Comparison of ENCODE assay signal across 8 mouse cellular contexts in genomic region chr19:45220593-45221457, GRCm38 (mm10). TPM values are rescaled to one million over a fixed set of nuclear protein-coding genes. Genes with fewer than 3 reads are reported as not detected.
DNase-seq lines count a peak whose midpoint lies in the region; ATAC-seq and TF ChIP-seq lines count a peak whose summit lies in the region.

No protein-coding gene starts in this region.

- ATAC-seq in intestine, postnatal 0 days: peak; percentile 47
- peak; percentile 65 for ATAC-seq in midbrain, embryonic 12.5 days (ENCODE audit: low FRiP score, low read depth)

- H3K4me1 ChIP-seq in intestine, postnatal 0 days (replicated peaks; ENCODE audit: control insufficient read depth, insufficient read depth, low read length): no peaks in the 10 kb centered on the region
- peaks cover 34% of the 10 kb centered on the region for H3K4me1 ChIP-seq in limb, embryonic 10.5 days
- peaks cover 11% of the 10 kb centered on the region for H3K4me1 ChIP-seq in midbrain, embryonic 12.5 days
- H3K4me1 ChIP-seq in spleen, adult 2 months (ENCODE audit: control insufficient read depth, insufficient read depth, insufficient read length): no peaks in the 10 kb centered on the region; the same call in 1 of the 2 replicates

- H3K27me3 ChIP-seq in intestine, postnatal 0 days (replicated peaks; ENCODE audit: control insufficient read depth, insufficient read depth, low read length): peaks cover 55% of the 10 kb centered on the region
- peaks cover 73% of the 10 kb centered on the region for H3K27me3 ChIP-seq in limb, embryonic 10.5 days (ENCODE audit: low read depth, poor library complexity, severe bottlenecking)
- H3K27me3 ChIP-seq in midbrain, embryonic 12.5 days: peaks cover 84% of the 10 kb centered on the region
- peaks cover 18% of the 10 kb centered on the region for H3K27me3 ChIP-seq in spleen, adult 2 months (ENCODE audit: control insufficient read depth, insufficient read depth, low read length)

- H3K36me3 ChIP-seq in intestine, postnatal 0 days (ENCODE audit: control insufficient read depth, insufficient read depth): no peaks in the 10 kb centered on the region
- no peaks in the 10 kb centered on the region for H3K36me3 ChIP-seq in limb, embryonic 10.5 days
- H3K36me3 ChIP-seq in midbrain, embryonic 12.5 days: no peaks in the 10 kb centered on the region
- H3K36me3 ChIP-seq in spleen, adult 2 months (ENCODE audit: control insufficient read depth, insufficient read depth, low read length): no peaks in the 10 kb centered on the region

- TF ChIP-seq POLR2A in spleen, adult 2 months (IDR thresholded peaks at IDR 0.05; ENCODE audit: low read depth, low read length): no peak

- TF ChIP-seq CTCF in intestine, postnatal 0 days (IDR thresholded peaks at IDR 0.05; ENCODE audit: low read depth): peak; percentile 95
- peak; percentile 96; the same call in 1 of the 2 replicates for TF ChIP-seq CTCF in spleen, adult 2 months (IDR thresholded peaks at IDR 0.05; ENCODE audit: extremely low read depth, insufficient read depth, insufficient read length, insufficient replicate concordance)

- H3K9me3 ChIP-seq in intestine, postnatal 0 days (ENCODE audit: control insufficient read depth): no peaks in the 10 kb centered on the region
- H3K9me3 ChIP-seq in limb, embryonic 10.5 days (replicated peaks): no peaks in the 10 kb centered on the region
- no peaks in the 10 kb centered on the region for H3K9me3 ChIP-seq in midbrain, embryonic 12.5 days

- no peak overlapping the region for H3K9ac ChIP-seq in intestine, postnatal 0 days (ENCODE audit: low read depth, low read length)
- H3K9ac ChIP-seq in midbrain, embryonic 12.5 days (replicated peaks): no peak overlapping the region; the same call in 1 of the 2 replicates

- intact Hi-C loops in gastrocnemius, postnatal 36 days (cut with DNase I): loop anchor here (2.0 to 5.0 kb wide), 5 partner anchors 61 to 526 kb away; partner anchors contain the start of gene Npm3

- H3K4me3 ChIP-seq in intestine, postnatal 0 days (ENCODE audit: low read depth, low read length): peak overlapping the region; percentile 24
- H3K4me3 ChIP-seq in limb, embryonic 10.5 days: peak overlapping the region; percentile 45
- peak overlapping the region; percentile 26 for H3K4me3 ChIP-seq in midbrain, embryonic 12.5 days
- H3K4me3 ChIP-seq in spleen, adult 2 months (ENCODE audit: extremely low read depth, insufficient read depth, insufficient read length): no peak overlapping the region

- H3K27ac ChIP-seq in intestine, postnatal 0 days (ENCODE audit: low read depth, low read length): no peak overlapping the region
- H3K27ac ChIP-seq in limb, embryonic 10.5 days: peak overlapping the region; percentile 37; the same call in 1 of the 2 replicates
- no peak overlapping the region for H3K27ac ChIP-seq in midbrain, embryonic 12.5 days (replicated peaks)
- H3K27ac ChIP-seq in spleen, adult 2 months (ENCODE audit: insufficient read depth, low read length): no peak overlapping the region

- H3K4me2 ChIP-seq in intestine, postnatal 0 days (replicated peaks; ENCODE audit: low read depth): peak overlapping the region; percentile 61
- H3K4me2 ChIP-seq in midbrain, embryonic 12.5 days (replicated peaks): peak overlapping the region; percentile 48

- WGBS in intestine, postnatal 0 days: 1% methylated on average over 29 of the region's 29 CpGs
- 2% methylated on average over 29 of the region's 29 CpGs for WGBS in limb, embryonic 10.5 days
- 3% methylated on average over 29 of the region's 29 CpGs for WGBS in midbrain, embryonic 12.5 days
- WGBS in spleen, adult 2 months: under 1% methylated on average over 29 of the region's 29 CpGs

- DNase-seq in A20 (ENCODE audit: low read depth, low spot score): peak; percentile 87
- peak; percentile 32 for DNase-seq in adrenal gland, adult 8-10 months
- peak; percentile 85 for DNase-seq in embryo, embryonic 11.5 days (ENCODE audit: low read depth, low spot score)
- DNase-seq in gastrocnemius, postnatal 36 days: peak; percentile 64 to 69
- peak; percentile 91 for DNase-seq in limb, embryonic 10.5 days (ENCODE audit: low spot score)
- DNase-seq in spleen, adult 2 months (ENCODE audit: low read depth in 1 of 2, low spot score in 2 of 2): peak; percentile 65 to 69

RNA-seq across cellular contexts. Expression of gene Lbx1, which starts 14.8 kb away (rescaled TPM):
- not detected for total RNA-seq in adrenal gland, adult 8-10 months (2022)
- 10 to 100 TPM; 48.9 to 50.8 TPM for total RNA-seq in gastrocnemius, postnatal 36 days (2021)
- polyA plus RNA-seq in intestine, postnatal 0 days (2015; fragmentation: Nextera tagmentation; extraction: Ambion mirVana): not detected in 2 replicates
- polyA plus RNA-seq in limb, embryonic 10.5 days (2016; fragmentation: Nextera tagmentation; extraction: Ambion mirVana): 3.9 and 6.3 TPM in 2 replicates
- 0.06 and 0.12 TPM in 2 replicates for polyA plus RNA-seq in midbrain, embryonic 12.5 days (2016; fragmentation: Nextera tagmentation; extraction: Ambion mirVana)
- not detected in 2 replicates for polyA plus RNA-seq in spleen, adult 2 months (2012; rRNA removed)

Comparison
In these comparisons a context has a peak if more than half of its experiments do, and no peak if none do; other contexts are left out.
1. DNase-seq: peak in every context shown above with its lines; median percentile 91 in limb, embryonic 10.5 days; 87 in A20; 85 in embryo, embryonic 11.5 days; 67 in spleen, adult 2 months; 66 in gastrocnemius, postnatal 36 days; 32 in adrenal gland, adult 8-10 months.